Mouse (Mus musculus) heart, adult 18-20 months (tissue): ENCODE results near the gene Gemin6. TPM values are rescaled to one million over a fixed set of nuclear protein-coding genes. Genes with fewer than 3 reads are reported as not detected.
"Not testable (repeated sequence)": the region's sequence is repeated elsewhere in the genome, so short reads cannot be mapped to it uniquely, and the experiment has no call there.

Source experiments
- DNase-seq, 2 experiments: peaks; one replicate each; pipeline ENCODE4 v3.0.0; 2021 to 2022; ENCODE audit warnings: mixed read lengths in 1 of 2
- long read RNA-seq, 2 experiments: library from polyadenylated mRNA; stranded (forward); transcript quantifications; one replicate each; pipeline ENCODE4 v2.0.0; 2021
- total RNA-seq, 2 experiments: library from RNA; stranded (reverse); gene quantifications; 2 replicates each; pipeline ENCODE4 v1.2.3; 2021

The Gemin6 gene
- 1 to 10 TPM; 4.2 to 4.8 TPM for total RNA-seq
- long read RNA-seq, experiment 1, partial matches to known transcripts, result 3 of 9 reads
- long read RNA-seq, experiment 1, other reads (novel, unspliced or antisense), result 2 of 9 reads
- long read RNA-seq, experiment 2, partial matches to known transcripts, result 4 of 7 reads
- long read RNA-seq, experiment 2, other reads (novel, unspliced or antisense), result 2 of 7 reads

- DNase-seq, result peak; percentile 92
These were observed at the start of gene Gemin6 for GRCm38 (mm10) chr17:80224326-80225116. TSS of gene Gemin6 (plus strand) at chr17:80224441.

- DNase-seq, result no peak
These were observed 49.4 kb upstream of the Gemin6 start for GRCm38 (mm10) chr17:80174699-80175385.

GRCm38 (mm10) chr17:80175386-80175739, 48.9 kb upstream of the Gemin6 start:
- DNase-seq, result no peak

- no peak for DNase-seq
These were observed 48.3 kb upstream of the Gemin6 start for GRCm38 (mm10) chr17:80175966-80176365.

- DNase-seq, result not testable (repeated sequence)
These were observed 45.4 kb upstream of the Gemin6 start for GRCm38 (mm10) chr17:80178846-80179245.

GRCm38 (mm10) chr17:80179959-80180358, 44.3 kb upstream of the Gemin6 start:
- DNase-seq, result peak; percentile 77 to 87

- DNase-seq, result no peak
These were observed 43.8 kb upstream of the Gemin6 start for GRCm38 (mm10) chr17:80180468-80180867.

GRCm38 (mm10) chr17:80183615-80184014, 40.6 kb upstream of the Gemin6 start:
- DNase-seq, result no peak

GRCm38 (mm10) chr17:80193075-80193474, 31.2 kb upstream of the Gemin6 start:
- DNase-seq, result peak in 1 of 2 experiments; percentile 50

GRCm38 (mm10) chr17:80199160-80199778, 25.0 kb upstream of the Gemin6 start:
- DNase-seq, result no peak

GRCm38 (mm10) chr17:80205657-80206056, 18.6 kb upstream of the Gemin6 start:
- no peak for DNase-seq

GRCm38 (mm10) chr17:80206301-80206670, 18.0 kb upstream of the Gemin6 start:
- no peak for DNase-seq

GRCm38 (mm10) chr17:80206671-80207581, 17.3 kb upstream of the Gemin6 start, which contains the start of the genes Srsf7 and Ttc39d:
TSS of gene Srsf7 (minus strand) at chr17:80207307.
TSS of gene Ttc39d (plus strand) at chr17:80207460.
- peak; percentile 99 for DNase-seq

- DNase-seq, result not testable (repeated sequence)
These were observed 10.2 kb upstream of the Gemin6 start for GRCm38 (mm10) chr17:80213998-80214397.

- DNase-seq, result no peak
These were observed 4.1 kb upstream of the Gemin6 start for GRCm38 (mm10) chr17:80220131-80220530.

GRCm38 (mm10) chr17:80221202-80221601, 3.0 kb upstream of the Gemin6 start:
- no peak for DNase-seq

- DNase-seq, result no peak
These were observed 2.2 kb upstream of the Gemin6 start for GRCm38 (mm10) chr17:80221890-80222628.

GRCm38 (mm10) chr17:80223829-80224228, 412 bp upstream of the Gemin6 start:
- peak in 1 of 2 experiments; percentile 14 for DNase-seq

GRCm38 (mm10) chr17:80225142-80225541, 901 bp downstream of the Gemin6 start:
- DNase-seq, result not testable (repeated sequence)

- peak; percentile 30 to 34 for DNase-seq
These were observed 5.2 kb downstream of the Gemin6 start for GRCm38 (mm10) chr17:80229396-80229795.

- no peak for DNase-seq
These were observed 9.6 kb downstream of the Gemin6 start for GRCm38 (mm10) chr17:80233844-80234243.
